Mouse (Mus musculus) liver, adult 2 months (tissue): ENCODE measurements around the gene Slit1. TPM values are rescaled to one million over a fixed set of nuclear protein-coding genes. Genes with fewer than 3 reads are reported as not detected.

Experiments
- DNase-seq: peaks from one replicate; pipeline ENCODE4 v3.0.0-alpha.2; 2011; ENCODE audit warnings: low read depth, low spot score; ENCODE audit errors: extremely low read depth
- H3K27ac ChIP-seq: fragments of 200-500 bp; replicated peaks from 2 replicates; pipeline ENCODE4 v1.5.1; 2012; ENCODE audit warnings: low read depth, mild to moderate bottlenecking, control low read depth, inconsistent platforms, low read length; ENCODE audit not compliant: insufficient read depth
- H3K27me3 ChIP-seq: fragments of 200-500 bp; 2 replicates; pipeline ENCODE4 v1.6.1; 2012; ENCODE audit warnings: mild to moderate bottlenecking, moderate library complexity, low read length, inconsistent platforms; ENCODE audit not compliant: control insufficient read depth, insufficient read depth
- H3K36me3 ChIP-seq: fragments of 200-500 bp; 2 replicates; pipeline ENCODE4 v1.6.1; 2012; ENCODE audit warnings: low read length, inconsistent platforms; ENCODE audit not compliant: control insufficient read depth, insufficient read depth
- H3K4me1 ChIP-seq: fragments of 200-500 bp; 2 replicates; pipeline ENCODE4 v1.6.1; 2011; ENCODE audit warnings: low read length; ENCODE audit not compliant: control insufficient read depth, insufficient read depth
- H3K4me3 ChIP-seq: fragments of 200-500 bp; 2 replicates; pipeline ENCODE4 v1.5.1; 2011; ENCODE audit warnings: low read depth, mild to moderate bottlenecking, control low read depth, low read length, moderate library complexity; ENCODE audit not compliant: insufficient read depth
- H3K79me2 ChIP-seq: fragments of 200-500 bp; 2 replicates; pipeline ENCODE4 v1.6.1; 2012; ENCODE audit warnings: inconsistent platforms, mild to moderate bottlenecking, low read length, moderate library complexity; ENCODE audit not compliant: control insufficient read depth, insufficient read depth
- H3K9ac ChIP-seq: fragments of 200-500 bp; 2 replicates; pipeline ENCODE4 v1.6.1; 2012; ENCODE audit warnings: low read depth, mild to moderate bottlenecking, control low read depth, inconsistent platforms, low read length
- CTCF ChIP-seq: fragments of 200-500 bp; IDR thresholded peaks from 2 replicates; pipeline ENCODE4 v1.5.1; 2011; ENCODE audit warnings: low read depth, low read length, control low read depth
- POLR2A ChIP-seq: fragments of 200-500 bp; IDR thresholded peaks from 2 replicates; pipeline ENCODE4 v1.6.1; 2011; ENCODE audit warnings: low read length, control low read depth; ENCODE audit not compliant: insufficient read depth; ENCODE audit errors: extremely low read depth
- WGBS: fragments of 180-500 bp; shearing (Covaris S2); methylation state at CpG from one replicate; pipeline ENCODE4 v1.1.7; 2018; 5-methylcytosine and 5-hydroxymethylcytosine counted together
- polyA plus RNA-seq: library from polyadenylated mRNA; depleted of rRNA; stranded (reverse); fragments of >200 nt; gene quantifications from 2 replicates; pipeline ENCODE4 v1.2.3, GENCODE M21; 2012
- total RNA-seq: library from RNA; depleted of rRNA; stranded (reverse); fragments of >200 nt; gene quantifications from 2 replicates; pipeline ENCODE4 v1.2.3, GENCODE M21; 2014

The Slit1 gene
- total and polyA plus RNA-seq, 2 experiments: 0.09 to 0.18 TPM

- no peaks in the 10 kb centered on the region for H3K4me1 ChIP-seq
- no peaks in the 10 kb centered on the region for H3K36me3 ChIP-seq
- TF ChIP-seq CTCF (no peak), POLR2A (no peak)
- WGBS: 83% methylated on average over 10 of the region's 10 CpGs
- H3K4me3 ChIP-seq: no peak overlapping the region
- no peaks in the 10 kb centered on the region for H3K27me3 ChIP-seq
- no peaks in the 10 kb centered on the region for H3K79me2 ChIP-seq
- no peak for DNase-seq
- no peak overlapping the region for H3K27ac ChIP-seq
- H3K9ac ChIP-seq: no peak overlapping the region
Observed at GRCm38 (mm10) chr19:41634099-41634498, 109.4 kb downstream of the Slit1 start.

- Histone ChIP-seq H3K4me1 (no peaks in the 10 kb centered on the region), H3K4me3 (no peak overlapping the region), H3K9ac (no peak overlapping the region), H3K79me2 (no peaks in the 10 kb centered on the region), H3K27me3 (no peaks in the 10 kb centered on the region), H3K36me3 (no peaks in the 10 kb centered on the region), H3K27ac (no peak overlapping the region)
- TF ChIP-seq CTCF: peak; percentile 71
- TF ChIP-seq POLR2A: no peak
- peak; percentile 29 for DNase-seq
- WGBS: 56% methylated on average over 5 of the region's 5 CpGs
Observed at GRCm38 (mm10) chr19:41629532-41629931, 113.9 kb downstream of the Slit1 start.

GRCm38 (mm10) chr19:41628970-41629369 is 114.5 kb downstream of the Slit1 start:
- no peak overlapping the region for H3K9ac ChIP-seq
- no peaks in the 10 kb centered on the region for H3K27me3 ChIP-seq
- no peaks in the 10 kb centered on the region for H3K79me2 ChIP-seq
- DNase-seq: peak; percentile 47
- no peaks in the 10 kb centered on the region for H3K36me3 ChIP-seq
- H3K27ac ChIP-seq: no peak overlapping the region
- WGBS: 69% methylated on average over 11 of the region's 11 CpGs
- no peak overlapping the region for H3K4me3 ChIP-seq
- no peak for TF ChIP-seq CTCF
- TF ChIP-seq POLR2A: no peak
- H3K4me1 ChIP-seq: no peaks in the 10 kb centered on the region

- 90% methylated on average over 14 of the region's 14 CpGs for WGBS
- no peak overlapping the region for H3K9ac ChIP-seq
- no peaks in the 10 kb centered on the region for H3K79me2 ChIP-seq
- H3K4me1 ChIP-seq: no peaks in the 10 kb centered on the region
- TF ChIP-seq POLR2A (no peak), CTCF (no peak)
- no peak overlapping the region for H3K27ac ChIP-seq
- no peak overlapping the region for H3K4me3 ChIP-seq
- H3K27me3 ChIP-seq: no peaks in the 10 kb centered on the region
- H3K36me3 ChIP-seq: no peaks in the 10 kb centered on the region
- no peak for DNase-seq
Observed at GRCm38 (mm10) chr19:41620366-41621092, 122.9 kb downstream of the Slit1 start.

- H3K9ac ChIP-seq: no peak overlapping the region
- H3K4me1 ChIP-seq: no peaks in the 10 kb centered on the region
- 78% methylated on average over 19 of the region's 19 CpGs for WGBS
- no peak overlapping the region for H3K27ac ChIP-seq
- no peak for DNase-seq
- no peaks in the 10 kb centered on the region for H3K36me3 ChIP-seq
- no peaks in the 10 kb centered on the region for H3K27me3 ChIP-seq
- no peak overlapping the region for H3K4me3 ChIP-seq
- H3K79me2 ChIP-seq: no peaks in the 10 kb centered on the region
- TF ChIP-seq POLR2A (no peak), CTCF (no peak)
Observed at GRCm38 (mm10) chr19:41618771-41619385, 124.6 kb downstream of the Slit1 start.

- WGBS: 83% methylated on average over 6 of the region's 6 CpGs
- H3K27ac ChIP-seq: no peak overlapping the region
Observed at GRCm38 (mm10) chr19:41618153-41618657, 125.3 kb downstream of the Slit1 start.

More at GRCm38 (mm10) chr19:41618153-41618657, 125.3 kb downstream of the Slit1 start:
- Histone ChIP-seq H3K4me3 (no peak overlapping the region), H3K9ac (no peak overlapping the region), H3K36me3 (no peaks in the 10 kb centered on the region), H3K27me3 (no peaks in the 10 kb centered on the region), H3K79me2 (no peaks in the 10 kb centered on the region), H3K4me1 (no peaks in the 10 kb centered on the region)
- TF ChIP-seq CTCF: no peak
- TF ChIP-seq POLR2A: no peak
- no peak for DNase-seq
